Mouse (Mus musculus) lung, postnatal 0 days (tissue): ENCODE results near the gene Fastkd5.

ENCODE experiments used
- CTCF ChIP-seq: IDR thresholded peaks from 2 replicates; pipeline ENCODE4 v1.5.1; 2016; ENCODE audit warnings: antibody characterized with exemption, mild to moderate bottlenecking
- EP300 ChIP-seq: IDR thresholded peaks from 2 replicates; pipeline ENCODE4 v1.6.1; 2016; ENCODE audit warnings: antibody characterized with exemption, mild to moderate bottlenecking, control low read depth

DNA sequence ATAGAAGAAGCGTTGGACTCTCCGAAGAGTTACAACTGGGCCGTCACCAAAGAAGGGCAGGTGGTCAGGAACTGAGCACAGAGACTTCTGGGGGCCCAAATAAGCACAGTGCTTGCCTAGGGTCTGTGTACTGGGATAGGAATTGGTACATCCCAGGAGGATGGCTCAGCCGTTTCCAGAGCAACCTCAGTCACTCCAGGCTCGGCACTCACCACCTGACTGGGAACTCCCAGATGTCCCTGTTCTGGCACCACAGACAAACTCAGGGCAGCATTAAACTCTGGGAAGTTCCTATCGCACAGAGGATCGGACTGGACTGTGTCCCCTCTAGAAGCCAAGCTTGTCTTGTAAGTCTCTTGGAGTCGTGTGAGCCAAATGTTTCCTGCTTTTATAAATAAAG lies 64.8 kb downstream of the Fastkd5 start:
- TF ChIP-seq CTCF (no peak), EP300 (no peak)
